Mouse (Mus musculus) testis, adult 2 months (tissue): ENCODE results near the gene Tma7.

Experiments
- CTCF ChIP-seq: fragments of 200-500 bp; IDR thresholded peaks from 2 replicates; pipeline ENCODE4 v1.5.1; 2012; ENCODE audit warnings: low read depth, mild to moderate bottlenecking, inconsistent platforms, low read length, moderate library complexity; ENCODE audit not compliant: control insufficient read depth, insufficient read depth, insufficient replicate concordance
- POLR2A ChIP-seq: fragments of 200-500 bp; IDR thresholded peaks from 2 replicates; pipeline ENCODE4 v1.6.1; 2012; ENCODE audit warnings: low read depth, mild to moderate bottlenecking, inconsistent platforms, low read length, moderate library complexity; ENCODE audit not compliant: control insufficient read depth

DNA sequence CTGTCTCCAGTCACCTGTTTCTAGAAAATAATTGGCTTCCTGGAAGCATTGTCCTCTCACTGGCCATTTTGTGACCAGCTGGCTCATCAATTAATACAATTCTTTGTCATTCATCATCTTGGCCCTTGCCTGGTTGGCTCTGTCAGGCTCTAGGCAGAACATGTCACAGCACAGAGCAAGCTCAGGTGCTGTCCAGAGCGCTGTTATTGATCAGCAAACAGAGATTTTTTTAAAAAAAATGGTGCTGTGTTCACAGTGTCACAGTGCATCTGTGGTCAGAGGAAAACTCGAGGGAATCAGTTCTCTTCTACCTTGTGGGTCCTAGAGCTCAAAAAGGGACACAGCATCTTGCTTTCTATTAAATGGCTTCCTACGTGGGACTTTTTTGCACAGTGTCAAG lies 43.1 kb upstream of the Tma7 start:
- TF ChIP-seq CTCF, result no peak
- TF ChIP-seq POLR2A, result no peak
